Mouse (Mus musculus) lung, postnatal 0 days (tissue): ENCODE measurements around the gene Elmo2.

Source experiments
- CTCF ChIP-seq: IDR thresholded peaks from 2 replicates; pipeline ENCODE4 v1.5.1; 2016; ENCODE audit warnings: antibody characterized with exemption, mild to moderate bottlenecking
- EP300 ChIP-seq: IDR thresholded peaks from 2 replicates; pipeline ENCODE4 v1.6.1; 2016; ENCODE audit warnings: antibody characterized with exemption, mild to moderate bottlenecking, control low read depth

GRCm38 (mm10) chr2:165371066-165371465 lies 44.8 kb upstream of the Elmo2 start:
- no peak for TF ChIP-seq EP300
- no peak for TF ChIP-seq CTCF
